Mouse (Mus musculus) G1E (cell line): ENCODE data around the gene Nanp. TPM values are rescaled to one million over a fixed set of nuclear protein-coding genes. Genes with fewer than 3 reads are reported as not detected.

Experiments used
- ATAC-seq: 2 replicates; pipeline ENCODE4 v1.8.0; 2016; ENCODE audit warnings: mild to moderate bottlenecking; ENCODE audit not compliant: insufficient number of reproducible peaks, poor library complexity, low FRiP score, severe bottlenecking; ENCODE audit errors: extremely low read depth
- DNase-seq: peaks from one replicate; pipeline ENCODE4 v3.0.0; 2012; ENCODE audit warnings: low spot score
- H3K27me3 ChIP-seq: 2 replicates; pipeline ENCODE4 v1.6.1; 2012; ENCODE audit warnings: mild to moderate bottlenecking, low read length, inconsistent platforms; ENCODE audit not compliant: insufficient read depth
- H3K36me3 ChIP-seq: replicated peaks from 2 replicates; pipeline ENCODE3; 2012; ENCODE audit warnings: mild to moderate bottlenecking, inconsistent platforms
- H3K4me1 ChIP-seq: 2 replicates; pipeline ENCODE4 v1.6.1; 2012; ENCODE audit warnings: low read depth, low read length, inconsistent platforms, mixed read lengths; ENCODE audit not compliant: insufficient read depth
- H3K4me3 ChIP-seq: 2 replicates; pipeline ENCODE4 v1.5.1; 2012; ENCODE audit warnings: low read depth, mild to moderate bottlenecking, inconsistent platforms, low read length, moderate library complexity, mixed read lengths
- H3K9me3 ChIP-seq: replicated peaks from 2 replicates; pipeline ENCODE4 v1.6.1; 2012; ENCODE audit warnings: inconsistent platforms
- CTCF ChIP-seq: IDR thresholded peaks from 2 replicates; pipeline ENCODE4 v1.5.1; 2012; ENCODE audit warnings: low read depth, low read length, inconsistent platforms, mixed read lengths
- GATA1 ChIP-seq: IDR thresholded peaks from 2 replicates; pipeline ENCODE4 v1.6.1; 2012; ENCODE audit warnings: borderline replicate concordance, low read length, inconsistent platforms, mixed read lengths
- GATA2 ChIP-seq: IDR thresholded peaks from 2 replicates; pipeline ENCODE4 v1.6.1; 2012; ENCODE audit warnings: low read depth, low read length, inconsistent platforms, borderline replicate concordance
- POLR2AphosphoS5 ChIP-seq: IDR thresholded peaks from 2 replicates; pipeline ENCODE4 v1.6.1; 2012; ENCODE audit warnings: low read depth, low read length, inconsistent platforms; ENCODE audit not compliant: insufficient replicate concordance
- TAL1 ChIP-seq: conservative IDR thresholded peaks from 2 replicates; pipeline ENCODE4 v1.6.1; 2012; ENCODE audit warnings: low read depth, low read length, inconsistent platforms, mixed read lengths
- polyA plus RNA-seq: library from polyadenylated mRNA; stranded (reverse); fragments of >175 nt; gene quantifications from 2 replicates; pipeline ENCODE4 v1.2.3, GENCODE M21; 2012
- total RNA-seq, 2 experiments: library from RNA; stranded (forward) in 1 of 2; stranded (reverse) in 1 of 2; fragments of 200-1000 nt in 1 of 2; fragments of >200 nt in 1 of 2; fragmentation: Nextera tagmentation in 1 of 2; gene quantifications; 2 replicates each; pipeline ENCODE4 v1.2.3; 2014 to 2017

The Nanp gene
- total and polyA plus RNA-seq, 3 experiments, result 22.1 to 39.3 (median 24.9) TPM

- peak; percentile 62; the same call in 1 of the 2 replicates for ATAC-seq
- peaks cover 11% of the 10 kb centered on the region for H3K36me3 ChIP-seq
- TF ChIP-seq POLR2AphosphoS5, result no peak
- peak; percentile 40 for TF ChIP-seq CTCF
- TF ChIP-seq TAL1, result no peak
- no peak for TF ChIP-seq GATA1
- no peak for TF ChIP-seq GATA2
- H3K9me3 ChIP-seq, result no peaks in the 10 kb centered on the region
- H3K4me3 ChIP-seq, result no peak overlapping the region
- no peaks in the 10 kb centered on the region for H3K27me3 ChIP-seq
- DNase-seq, result no peak
- peaks cover 44% of the 10 kb centered on the region for H3K4me1 ChIP-seq
Observed at GRCm38 (mm10) chr2:151000402-151001178, 38.6 kb downstream of the Nanp start.

- H3K36me3 ChIP-seq, result peaks cover 11% of the 10 kb centered on the region
- H3K9me3 ChIP-seq, result no peaks in the 10 kb centered on the region
- H3K4me3 ChIP-seq, result no peak overlapping the region
- no peaks in the 10 kb centered on the region for H3K27me3 ChIP-seq
- TF ChIP-seq TAL1, result no peak
- TF ChIP-seq GATA2, result no peak
- no peak for TF ChIP-seq CTCF
- no peak for TF ChIP-seq GATA1
- TF ChIP-seq POLR2AphosphoS5, result no peak
- ATAC-seq (no peak), DNase-seq (no peak)
- H3K4me1 ChIP-seq, result peaks cover 34% of the 10 kb centered on the region
Observed at GRCm38 (mm10) chr2:150999021-150999420, 40.2 kb downstream of the Nanp start.

- Histone ChIP-seq H3K36me3 (peaks cover 11% of the 10 kb centered on the region), H3K4me3 (no peak overlapping the region), H3K4me1 (peaks cover 35% of the 10 kb centered on the region), H3K9me3 (no peaks in the 10 kb centered on the region), H3K27me3 (no peaks in the 10 kb centered on the region)
- no peak for ATAC-seq
- DNase-seq, result no peak
- TF ChIP-seq GATA2 (no peak), POLR2AphosphoS5 (no peak), CTCF (no peak), GATA1 (no peak), TAL1 (no peak)
Observed at GRCm38 (mm10) chr2:150997618-150998017, 41.6 kb downstream of the Nanp start.

- Histone ChIP-seq H3K4me1 (peaks cover 25% of the 10 kb centered on the region), H3K27me3 (no peaks in the 10 kb centered on the region), H3K9me3 (no peaks in the 10 kb centered on the region), H3K4me3 (no peak overlapping the region), H3K36me3 (peaks cover 11% of the 10 kb centered on the region)
- TF ChIP-seq CTCF, result no peak
- TF ChIP-seq GATA2, result no peak
- no peak for TF ChIP-seq POLR2AphosphoS5
- no peak for TF ChIP-seq GATA1
- TF ChIP-seq TAL1, result no peak
- ATAC-seq (no peak), DNase-seq (no peak)
Observed at GRCm38 (mm10) chr2:150995324-150995723, 43.9 kb downstream of the Nanp start.

- Histone ChIP-seq H3K4me3 (no peak overlapping the region), H3K4me1 (peaks cover 9% of the 10 kb centered on the region; the same call in 1 of the 2 replicates), H3K9me3 (no peaks in the 10 kb centered on the region), H3K27me3 (no peaks in the 10 kb centered on the region), H3K36me3 (no peaks in the 10 kb centered on the region)
- DNase-seq (no peak), ATAC-seq (no peak)
- TF ChIP-seq GATA2 (no peak), POLR2AphosphoS5 (no peak), TAL1 (no peak), CTCF (no peak), GATA1 (no peak)
Observed at GRCm38 (mm10) chr2:150991050-150991449, 48.1 kb downstream of the Nanp start.

- Histone ChIP-seq H3K4me3 (no peak overlapping the region), H3K9me3 (no peaks in the 10 kb centered on the region), H3K36me3 (no peaks in the 10 kb centered on the region), H3K27me3 (no peaks in the 10 kb centered on the region), H3K4me1 (peaks cover 9% of the 10 kb centered on the region; the same call in 1 of the 2 replicates)
- TF ChIP-seq GATA2 (no peak), GATA1 (no peak), POLR2AphosphoS5 (no peak), TAL1 (no peak), CTCF (no peak)
- ATAC-seq (no peak), DNase-seq (no peak)
Observed at GRCm38 (mm10) chr2:150990506-150990905, 48.7 kb downstream of the Nanp start.
